Mouse (Mus musculus): ENCODE measurements around the gene Gm7347.
"Not testable (repeated sequence)": the region's sequence is repeated elsewhere in the genome, so short reads cannot be mapped to it uniquely, and the experiment has no call there.

Gm7347 gene

GRCm38 (mm10) chr5:26058481-26058880 lies at the start of gene Gm7347:
Gm7347 (minus strand) TSS chr5:26058581.
- DNase-seq = not testable (repeated sequence)

GRCm38 (mm10) chr5:26105262-26105661 lies 46.9 kb upstream of the Gm7347 start, which contains the start of gene 5031410I06Rik:
5031410I06Rik (minus strand) TSS chr5:26105362.
- not testable (repeated sequence) for DNase-seq

GRCm38 (mm10) chr5:26089191-26089590 lies 30.8 kb upstream of the Gm7347 start, which contains the start of gene Gm10471:
Gm10471 (minus strand) TSS chr5:26089291.
- DNase-seq = not testable (repeated sequence)

- not testable (repeated sequence) for DNase-seq
These were observed 20.6 kb upstream of the Gm7347 start for GRCm38 (mm10) chr5:26079023-26079422.

GRCm38 (mm10) chr5:26070716-26071115 lies 12.3 kb upstream of the Gm7347 start:
- DNase-seq = no peak

- not testable (repeated sequence) for DNase-seq
These were observed 18.9 kb downstream of the Gm7347 start, which contains the start of gene Speer4a for GRCm38 (mm10) chr5:26039458-26039857. Speer4a (minus strand) TSS chr5:26039558.

GRCm38 (mm10) chr5:26022816-26023215 lies 35.6 kb downstream of the Gm7347 start, which contains the start of gene Gm5862:
Gm5862 (minus strand) TSS chr5:26022916.
- not testable (repeated sequence) for DNase-seq

GRCm38 (mm10) chr5:26007697-26008096 lies 50.7 kb downstream of the Gm7347 start:
- DNase-seq = not testable (repeated sequence)

- DNase-seq = not testable (repeated sequence)
These were observed 51.3 kb downstream of the Gm7347 start for GRCm38 (mm10) chr5:26006937-26007695.

GRCm38 (mm10) chr5:26004698-26005097 lies 53.7 kb downstream of the Gm7347 start, which contains the start of gene Gm1979:
Gm1979 (minus strand) TSS chr5:26004798.
- DNase-seq = not testable (repeated sequence)
